Mouse (Mus musculus) spleen, postnatal 36 days (tissue): ENCODE measurements around the gene St3gal5.
A peak's percentile ranks its signal among the peaks of the same experiment; 100 is the strongest.

Source experiments
- DNase-seq, 2 experiments: peaks; one replicate each; pipeline ENCODE4 v3.0.0; 2022; ENCODE audit warnings: low spot score in 2 of 2, mixed read lengths in 1 of 2

St3gal5 gene

GRCm38 (mm10) chr6:72162155-72162890, 64.9 kb downstream of the St3gal5 start:
- peak in 1 of 2 experiments; percentile 30 for DNase-seq

- DNase-seq: peak; percentile 71 to 81
Measured at GRCm38 (mm10) chr6:72164321-72165275, 67.2 kb downstream of the St3gal5 start.

GRCm38 (mm10) chr6:72165907-72166306, 68.5 kb downstream of the St3gal5 start:
- no peak for DNase-seq

- no peak for DNase-seq
Measured at GRCm38 (mm10) chr6:72171391-72171790, 74.0 kb downstream of the St3gal5 start.

- no peak for DNase-seq
Measured at GRCm38 (mm10) chr6:72173350-72173749, 76.0 kb downstream of the St3gal5 start.

GRCm38 (mm10) chr6:72175419-72175818, 78.0 kb downstream of the St3gal5 start:
- no peak for DNase-seq

- DNase-seq: no peak
Measured at GRCm38 (mm10) chr6:72176004-72176403, 78.6 kb downstream of the St3gal5 start.

GRCm38 (mm10) chr6:72177417-72177816, 80.0 kb downstream of the St3gal5 start:
- DNase-seq: no peak

- DNase-seq: no peak
Measured at GRCm38 (mm10) chr6:72179006-72179405, 81.6 kb downstream of the St3gal5 start.

GRCm38 (mm10) chr6:72179562-72180502, 82.4 kb downstream of the St3gal5 start:
- DNase-seq: no peak

- no peak for DNase-seq
Measured at GRCm38 (mm10) chr6:72184576-72184975, 87.2 kb downstream of the St3gal5 start.

- peak; percentile 42 to 60 for DNase-seq
Measured at GRCm38 (mm10) chr6:72185893-72186490, 88.6 kb downstream of the St3gal5 start.

GRCm38 (mm10) chr6:72186809-72187208, 89.4 kb downstream of the St3gal5 start:
- no peak for DNase-seq

- no peak for DNase-seq
Measured at GRCm38 (mm10) chr6:72189061-72189863, 91.9 kb downstream of the St3gal5 start.

GRCm38 (mm10) chr6:72190120-72190519, 92.7 kb downstream of the St3gal5 start:
- no peak for DNase-seq

- no peak for DNase-seq
Measured at GRCm38 (mm10) chr6:72190577-72190976, 93.2 kb downstream of the St3gal5 start.

- no peak for DNase-seq
Measured at GRCm38 (mm10) chr6:72196660-72197059, 99.3 kb downstream of the St3gal5 start.

- no peak for DNase-seq
Measured at GRCm38 (mm10) chr6:72197515-72197914, 100.1 kb downstream of the St3gal5 start.

GRCm38 (mm10) chr6:72200595-72201256, 103.3 kb downstream of the St3gal5 start:
- no peak for DNase-seq

- no peak for DNase-seq
Measured at GRCm38 (mm10) chr6:72202732-72203131, 105.3 kb downstream of the St3gal5 start.
